Mouse (Mus musculus): Measurements from ENCODE around the gene Gpr50. TPM values are rescaled to one million over a fixed set of nuclear protein-coding genes. Genes with fewer than 3 reads are reported as not detected.
A peak's percentile ranks its signal among the peaks of the same experiment; 100 is the strongest.

Gpr50 gene
- polyA plus RNA-seq (2014; fragmentation: Nextera tagmentation; extraction: Ambion mirVana), result 1.8 and 2.6 TPM in 2 replicates

DNA sequence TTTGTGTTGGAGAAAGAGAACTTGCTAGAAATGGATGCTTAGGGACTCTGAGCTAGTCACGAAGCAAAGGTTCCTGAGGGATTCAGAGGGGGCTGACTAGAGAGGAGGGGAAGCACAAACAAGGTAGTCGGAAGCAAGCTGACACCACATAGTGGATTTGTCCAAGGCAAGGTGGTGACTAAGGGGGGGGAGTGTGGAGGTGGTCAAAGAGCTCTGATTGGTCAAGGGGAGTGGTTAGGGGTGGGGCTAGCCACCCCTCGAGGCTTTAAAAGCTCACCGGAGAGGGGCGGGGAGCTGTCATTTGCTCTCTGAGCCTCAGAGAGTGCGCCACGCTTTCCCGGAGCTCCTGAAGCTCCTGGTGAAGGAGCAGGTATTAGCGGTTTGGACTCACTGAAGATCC, at the start of gene Gpr50:
TSS of gene Gpr50 (plus strand) at position 294 of the 400 bp plus-strand sequence.
- peaks cover 11% of the 10 kb centered on the region for H3K9me3 ChIP-seq (ENCODE audit: control insufficient read depth, low read length)
- ATAC-seq (ENCODE audit: low FRiP score) (no peak), DNase-seq (ENCODE audit: low spot score) (no peak)
- peak within 1 kb of the TSS; percentile 64 for H3K4me2 ChIP-seq (replicated peaks)
- peak within 1 kb of the TSS; percentile 31; the same call in 1 of the 2 replicates for H3K9ac ChIP-seq
- no peaks in the 10 kb centered on the region for H3K36me3 ChIP-seq (replicated peaks; ENCODE audit: control insufficient read depth, insufficient read depth)
- no peaks in the 10 kb centered on the region for H3K4me1 ChIP-seq (replicated peaks; ENCODE audit: control insufficient read depth, insufficient read depth, low read length)
- H3K27me3 ChIP-seq (ENCODE audit: control insufficient read depth, insufficient read depth, low read length), result peaks cover 86% of the 10 kb centered on the region
- H3K4me3 ChIP-seq (replicated peaks; ENCODE audit: low read length), result peak within 1 kb of the TSS; percentile 43
- 18% methylated on average over 9 of the region's 9 CpGs for WGBS
- H3K27ac ChIP-seq, result no peak within 1 kb of the TSS

DNA sequence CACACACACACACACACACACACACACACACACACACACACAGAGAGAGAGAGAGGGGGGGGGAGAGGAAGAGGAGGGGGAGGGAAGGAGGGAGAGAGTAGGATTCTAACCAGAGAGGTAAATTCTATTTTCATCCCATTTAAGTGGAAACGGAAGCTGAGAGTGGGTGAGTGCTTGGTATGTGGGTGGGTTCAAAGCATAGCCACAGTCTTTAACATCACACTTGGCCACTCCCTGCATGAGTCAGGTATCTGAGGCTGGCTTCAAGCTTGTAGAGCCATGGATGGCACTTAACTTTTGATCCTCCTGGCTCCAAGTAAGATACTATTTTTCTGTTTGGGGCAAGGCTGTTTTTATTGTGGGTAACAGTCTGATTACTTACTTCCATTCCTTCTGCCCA, 41.2 kb upstream of the Gpr50 start:
- no peaks in the 10 kb centered on the region for H3K4me1 ChIP-seq (replicated peaks; ENCODE audit: control insufficient read depth, insufficient read depth, low read length)
- no peak overlapping the region for H3K4me3 ChIP-seq (replicated peaks; ENCODE audit: low read length)
- H3K9ac ChIP-seq, result no peak overlapping the region
- H3K9me3 ChIP-seq (ENCODE audit: control insufficient read depth, low read length), result no peaks in the 10 kb centered on the region
- H3K27me3 ChIP-seq (ENCODE audit: control insufficient read depth, insufficient read depth, low read length), result no peaks in the 10 kb centered on the region
- H3K36me3 ChIP-seq (replicated peaks; ENCODE audit: control insufficient read depth, insufficient read depth), result no peaks in the 10 kb centered on the region
- ATAC-seq (ENCODE audit: low FRiP score) (no peak), DNase-seq (ENCODE audit: low spot score) (no peak)
- no peak overlapping the region for H3K27ac ChIP-seq
- WGBS, result 82% methylated on average over 1 of the region's 1 CpGs
- no peak overlapping the region for H3K4me2 ChIP-seq (replicated peaks)

DNA sequence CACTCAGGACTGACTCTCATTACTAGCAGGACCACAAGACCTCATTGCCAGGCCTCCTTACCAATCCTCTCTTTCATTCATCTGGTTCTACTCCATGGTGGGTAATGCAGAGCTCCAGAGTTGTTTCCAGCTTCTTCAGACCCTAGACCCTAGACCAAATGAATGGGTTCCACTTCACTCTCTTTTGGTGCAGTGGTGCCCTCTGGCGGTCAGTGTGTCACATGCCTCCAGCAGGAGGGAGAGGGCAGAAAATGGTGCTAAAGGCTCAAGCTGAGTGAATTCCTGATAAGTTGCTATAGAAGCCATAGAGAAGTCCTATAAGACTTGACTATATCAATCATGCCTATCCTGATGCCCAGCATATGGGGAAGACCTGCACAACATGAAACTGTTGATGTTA, 39.6 kb upstream of the Gpr50 start:
- WGBS, result 13% methylated on average over 1 of the region's 1 CpGs
- Histone ChIP-seq H3K4me1 (replicated peaks; ENCODE audit: control insufficient read depth, insufficient read depth, low read length) (no peaks in the 10 kb centered on the region), H3K27ac (no peak overlapping the region), H3K9me3 (ENCODE audit: control insufficient read depth, low read length) (no peaks in the 10 kb centered on the region), H3K4me2 (replicated peaks) (no peak overlapping the region), H3K27me3 (ENCODE audit: control insufficient read depth, insufficient read depth, low read length) (no peaks in the 10 kb centered on the region), H3K4me3 (replicated peaks; ENCODE audit: low read length) (no peak overlapping the region), H3K9ac (no peak overlapping the region), H3K36me3 (replicated peaks; ENCODE audit: control insufficient read depth, insufficient read depth) (no peaks in the 10 kb centered on the region)
- no peak for ATAC-seq (ENCODE audit: low FRiP score)
- peak; percentile 31 for DNase-seq (ENCODE audit: low spot score)

- Histone ChIP-seq H3K9ac (no peak overlapping the region), H3K9me3 (ENCODE audit: control insufficient read depth, low read length) (no peaks in the 10 kb centered on the region), H3K36me3 (replicated peaks; ENCODE audit: control insufficient read depth, insufficient read depth) (no peaks in the 10 kb centered on the region), H3K27ac (no peak overlapping the region), H3K4me2 (replicated peaks) (no peak overlapping the region), H3K4me3 (replicated peaks; ENCODE audit: low read length) (no peak overlapping the region), H3K4me1 (replicated peaks; ENCODE audit: control insufficient read depth, insufficient read depth, low read length) (no peaks in the 10 kb centered on the region), H3K27me3 (ENCODE audit: control insufficient read depth, insufficient read depth, low read length) (no peaks in the 10 kb centered on the region)
- DNase-seq (ENCODE audit: low spot score) (peak; percentile 81), ATAC-seq (ENCODE audit: low FRiP score) (no peak)
- WGBS, result 16% methylated on average over 4 of the region's 4 CpGs
Observed at GRCm38 (mm10) chrX:71628306-71628705, 35.2 kb upstream of the Gpr50 start.

DNA sequence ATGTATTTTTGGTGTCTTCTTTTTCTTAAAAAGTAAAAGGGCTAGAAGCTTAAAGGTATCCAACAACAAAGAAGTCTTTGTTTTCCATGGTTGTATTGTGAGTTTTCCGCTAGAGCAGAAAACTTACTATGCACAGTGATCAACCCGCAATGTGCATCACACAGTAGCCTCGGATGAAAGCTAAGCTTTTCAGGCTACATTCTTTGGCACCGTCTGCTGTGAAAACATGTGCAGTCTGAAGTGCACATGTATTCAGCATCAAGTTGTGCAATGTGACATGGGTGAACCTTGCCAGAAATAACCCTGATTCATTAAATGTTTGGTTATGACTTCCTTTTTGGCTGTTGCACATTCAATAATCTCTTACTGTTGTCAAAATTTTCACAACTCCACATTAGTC, 32.8 kb upstream of the Gpr50 start:
- no peak overlapping the region for H3K9ac ChIP-seq
- no peaks in the 10 kb centered on the region for H3K4me1 ChIP-seq (replicated peaks; ENCODE audit: control insufficient read depth, insufficient read depth, low read length)
- ATAC-seq (ENCODE audit: low FRiP score) (no peak), DNase-seq (ENCODE audit: low spot score) (no peak)
- H3K4me2 ChIP-seq (replicated peaks), result no peak overlapping the region
- H3K27me3 ChIP-seq (ENCODE audit: control insufficient read depth, insufficient read depth, low read length), result no peaks in the 10 kb centered on the region
- no peaks in the 10 kb centered on the region for H3K9me3 ChIP-seq (ENCODE audit: control insufficient read depth, low read length)
- H3K36me3 ChIP-seq (replicated peaks; ENCODE audit: control insufficient read depth, insufficient read depth), result no peaks in the 10 kb centered on the region
- H3K4me3 ChIP-seq (replicated peaks; ENCODE audit: low read length), result no peak overlapping the region
- 59% methylated on average over 4 of the region's 4 CpGs for WGBS
- no peak overlapping the region for H3K27ac ChIP-seq

DNA sequence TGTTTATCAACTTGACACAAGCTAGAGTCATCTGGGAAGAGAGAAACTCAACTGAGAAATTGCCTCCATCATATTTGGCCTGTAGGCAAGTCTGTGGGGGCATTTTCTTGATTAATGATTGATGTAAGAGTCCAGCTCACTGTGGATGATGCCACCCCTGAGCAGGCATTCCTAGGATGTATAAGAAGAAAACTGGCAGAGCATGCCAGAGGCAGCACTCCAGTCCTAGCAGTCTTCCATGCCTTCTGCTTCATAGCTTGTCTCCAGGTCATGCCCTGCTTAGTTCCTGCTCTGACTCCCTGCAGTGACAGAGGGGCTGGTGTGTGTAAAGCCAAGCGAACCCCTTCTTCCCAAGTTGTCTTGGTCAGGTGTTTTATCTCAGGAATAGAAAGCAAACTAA, 32.3 kb upstream of the Gpr50 start:
- WGBS, result 62% methylated on average over 1 of the region's 1 CpGs
- no peaks in the 10 kb centered on the region for H3K36me3 ChIP-seq (replicated peaks; ENCODE audit: control insufficient read depth, insufficient read depth)
- H3K9me3 ChIP-seq (ENCODE audit: control insufficient read depth, low read length), result no peaks in the 10 kb centered on the region
- H3K9ac ChIP-seq, result no peak overlapping the region
- ATAC-seq (ENCODE audit: low FRiP score), result no peak
- H3K27me3 ChIP-seq (ENCODE audit: control insufficient read depth, insufficient read depth, low read length), result no peaks in the 10 kb centered on the region
- no peaks in the 10 kb centered on the region for H3K4me1 ChIP-seq (replicated peaks; ENCODE audit: control insufficient read depth, insufficient read depth, low read length)
- DNase-seq (ENCODE audit: low spot score), result no peak
- H3K4me3 ChIP-seq (replicated peaks; ENCODE audit: low read length), result no peak overlapping the region
- H3K27ac ChIP-seq, result no peak overlapping the region
- no peak overlapping the region for H3K4me2 ChIP-seq (replicated peaks)

DNA sequence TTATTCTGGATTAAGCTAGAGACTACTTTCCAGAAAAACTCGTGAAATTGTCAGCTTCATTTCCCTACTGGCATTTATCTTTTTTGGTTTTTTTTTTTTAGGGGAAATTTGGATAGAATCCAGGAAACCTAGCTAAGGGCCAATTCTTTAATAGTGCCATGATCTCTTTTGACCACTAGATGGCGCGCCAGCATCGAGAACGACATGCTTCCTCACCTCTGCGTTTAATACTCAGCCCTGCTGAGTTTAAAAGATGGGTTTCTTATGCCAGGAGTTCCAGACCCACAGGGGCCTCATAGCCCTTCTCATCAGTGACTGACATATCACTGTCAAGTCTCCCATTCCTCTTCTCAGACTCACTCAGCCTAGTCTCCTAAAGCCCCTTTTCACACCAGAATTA, 15.5 kb upstream of the Gpr50 start:
- WGBS, result 2% methylated on average over 6 of the region's 6 CpGs
- DNase-seq (ENCODE audit: low spot score), result peak; percentile 76

DNA sequence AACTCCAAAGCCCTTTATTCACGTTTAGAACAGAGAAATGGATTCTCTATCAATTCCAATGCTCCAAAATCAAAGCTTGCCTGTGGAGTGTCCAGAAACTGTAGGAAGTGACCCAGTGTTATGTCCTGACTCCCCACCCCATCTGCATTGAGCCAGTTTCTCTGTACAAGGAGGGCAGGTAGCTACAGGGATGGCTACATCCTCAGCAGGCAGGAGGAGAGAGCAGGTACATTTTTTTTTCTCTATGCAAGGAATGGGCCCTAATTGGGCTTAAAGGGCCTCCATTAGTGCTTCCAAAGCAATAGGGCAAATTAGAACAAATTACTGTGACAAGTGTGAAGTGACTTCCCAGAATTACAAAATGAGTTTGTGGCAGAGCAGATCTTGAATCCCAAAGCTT, 15.0 kb upstream of the Gpr50 start:
- Histone ChIP-seq H3K27ac (0 out of 2 replicates have a peak overlapping the region, but pooled peaks have one; percentile 20), H3K9me3 (ENCODE audit: control insufficient read depth, low read length) (no peaks in the 10 kb centered on the region), H3K4me3 (replicated peaks; ENCODE audit: low read length) (no peak overlapping the region), H3K27me3 (ENCODE audit: control insufficient read depth, insufficient read depth, low read length) (no peaks in the 10 kb centered on the region), H3K4me1 (replicated peaks; ENCODE audit: control insufficient read depth, insufficient read depth, low read length) (no peaks in the 10 kb centered on the region; the same call in 1 of the 2 replicates), H3K4me2 (replicated peaks) (no peak overlapping the region), H3K9ac (no peak overlapping the region), H3K36me3 (replicated peaks; ENCODE audit: control insufficient read depth, insufficient read depth) (no peaks in the 10 kb centered on the region)
- DNase-seq (ENCODE audit: low spot score) (no peak), ATAC-seq (ENCODE audit: low FRiP score) (no peak)
- 11% methylated on average over 1 of the region's 1 CpGs for WGBS

More for the DNA sequence above, 15.5 kb upstream of the Gpr50 start:
- no peak overlapping the region for H3K27ac ChIP-seq
- no peak overlapping the region for H3K4me2 ChIP-seq (replicated peaks)
- no peaks in the 10 kb centered on the region for H3K9me3 ChIP-seq (ENCODE audit: control insufficient read depth, low read length)
- no peaks in the 10 kb centered on the region for H3K36me3 ChIP-seq (replicated peaks; ENCODE audit: control insufficient read depth, insufficient read depth)
- H3K27me3 ChIP-seq (ENCODE audit: control insufficient read depth, insufficient read depth, low read length), result no peaks in the 10 kb centered on the region
- H3K4me1 ChIP-seq (replicated peaks; ENCODE audit: control insufficient read depth, insufficient read depth, low read length), result no peaks in the 10 kb centered on the region; the same call in 1 of the 2 replicates
- no peak overlapping the region for H3K9ac ChIP-seq
- ATAC-seq (ENCODE audit: low FRiP score), result peak; percentile 65; the same call in 1 of the 2 replicates
- H3K4me3 ChIP-seq (replicated peaks; ENCODE audit: low read length), result no peak overlapping the region

GRCm38 (mm10) chrX:71648848-71649454, 14.5 kb upstream of the Gpr50 start:
- whole genome bisulfite sequencing, result 44% methylated on average over 6 of the region's 6 CpGs
- no peaks in the 10 kb centered on the region for H3K27me3 ChIP-seq (ENCODE audit: control insufficient read depth, insufficient read depth, low read length)
- H3K9ac ChIP-seq, result no peak overlapping the region
- 0 out of 2 replicates have a peak overlapping the region, but pooled peaks have one; percentile 20 for H3K27ac ChIP-seq
- H3K9me3 ChIP-seq (ENCODE audit: control insufficient read depth, low read length), result no peaks in the 10 kb centered on the region
- ATAC-seq (ENCODE audit: low FRiP score) (peak; percentile 89), DNase-seq (ENCODE audit: low spot score) (peak; percentile 71)
- H3K4me1 ChIP-seq (replicated peaks; ENCODE audit: control insufficient read depth, insufficient read depth, low read length), result no peaks in the 10 kb centered on the region; the same call in 1 of the 2 replicates
- no peaks in the 10 kb centered on the region for H3K36me3 ChIP-seq (replicated peaks; ENCODE audit: control insufficient read depth, insufficient read depth)
- H3K4me2 ChIP-seq (replicated peaks), result no peak overlapping the region
- no peak overlapping the region for H3K4me3 ChIP-seq (replicated peaks; ENCODE audit: low read length)

All from hindbrain, embryonic 14.5 days (tissue).